Mouse (Mus musculus): ENCODE measurements around the gene Gabrr3. TPM values are rescaled to one million over a fixed set of nuclear protein-coding genes. Genes with fewer than 3 reads are reported as not detected.
"Not testable (repeated sequence)": the region's sequence is repeated elsewhere in the genome, so short reads cannot be mapped to it uniquely, and the experiment has no call there.

The Gabrr3 gene
- total RNA-seq (2021) = not detected
- long read RNA-seq, experiment 1 = 0 reads
- long read RNA-seq, experiment 2 = 0 reads

- DNase-seq = no peak
Measured at GRCm38 (mm10) chr16:59407032-59407431, at the start of gene Gabrr3. TSS of gene Gabrr3 (plus strand) at chr16:59407332.

GRCm38 (mm10) chr16:59363893-59364292 is 43.2 kb upstream of the Gabrr3 start, which contains the start of gene Olfr209:
TSS of gene Olfr209 (minus strand) at chr16:59363993.
- DNase-seq = no peak

- DNase-seq = no peak
Measured at GRCm38 (mm10) chr16:59393300-59393699, 13.8 kb upstream of the Gabrr3 start.

- DNase-seq = no peak
Measured at GRCm38 (mm10) chr16:59401102-59401501, 6.0 kb upstream of the Gabrr3 start.

- DNase-seq = no peak
Measured at GRCm38 (mm10) chr16:59401985-59402384, 5.1 kb upstream of the Gabrr3 start.

GRCm38 (mm10) chr16:59403684-59404083 is 3.4 kb upstream of the Gabrr3 start:
- DNase-seq = peak; percentile 18

- no peak for DNase-seq
Measured at GRCm38 (mm10) chr16:59404798-59405197, 2.3 kb upstream of the Gabrr3 start.

- no peak for DNase-seq
Measured at GRCm38 (mm10) chr16:59409341-59409748, 2.2 kb downstream of the Gabrr3 start.

GRCm38 (mm10) chr16:59409800-59410199 is 2.7 kb downstream of the Gabrr3 start:
- DNase-seq = no peak

GRCm38 (mm10) chr16:59413475-59413874 is 6.3 kb downstream of the Gabrr3 start:
- DNase-seq = peak; percentile 70

- no peak for DNase-seq
Measured at GRCm38 (mm10) chr16:59420237-59420866, 13.2 kb downstream of the Gabrr3 start.

- DNase-seq = peak; percentile 85
Measured at GRCm38 (mm10) chr16:59420867-59421251, 13.7 kb downstream of the Gabrr3 start.

- DNase-seq = no peak
Measured at GRCm38 (mm10) chr16:59421571-59422345, 14.6 kb downstream of the Gabrr3 start.

- no peak for DNase-seq
Measured at GRCm38 (mm10) chr16:59427960-59428359, 20.8 kb downstream of the Gabrr3 start.

GRCm38 (mm10) chr16:59433181-59433580 is 26.0 kb downstream of the Gabrr3 start:
- DNase-seq = no peak

- DNase-seq = no peak
Measured at GRCm38 (mm10) chr16:59444880-59445559, 37.9 kb downstream of the Gabrr3 start.

GRCm38 (mm10) chr16:59448181-59448580 is 41.0 kb downstream of the Gabrr3 start:
- no peak for DNase-seq

- no peak for DNase-seq
Measured at GRCm38 (mm10) chr16:59449092-59449491, 42.0 kb downstream of the Gabrr3 start.

GRCm38 (mm10) chr16:59451813-59452212 is 44.7 kb downstream of the Gabrr3 start:
- no peak for DNase-seq

GRCm38 (mm10) chr16:59459259-59459861 is 52.2 kb downstream of the Gabrr3 start:
- not testable (repeated sequence) for DNase-seq

- DNase-seq = no peak
Measured at GRCm38 (mm10) chr16:59463567-59463966, 56.4 kb downstream of the Gabrr3 start.

GRCm38 (mm10) chr16:59463973-59464372 is 56.8 kb downstream of the Gabrr3 start:
- DNase-seq = no peak

GRCm38 (mm10) chr16:59469846-59470245 is 62.7 kb downstream of the Gabrr3 start:
- no peak for DNase-seq

Data from adrenal gland, postnatal 10 days (tissue).